Mouse (Mus musculus): Measurements from ENCODE around the gene Prkg2.

GRCm38 (mm10) chr5:98953386-98953785 lies 83.8 kb downstream of the Prkg2 start:
- TF ChIP-seq POLR2A (IDR thresholded peaks at IDR 0.05; ENCODE audit: insufficient read depth, low read depth, low read length) (no peak), CTCF (IDR thresholded peaks at IDR 0.05; ENCODE audit: insufficient read depth, low read depth, low read length) (no peak)
